Mouse (Mus musculus) erythroblast, adult 5-6 weeks (primary cell): ENCODE measurements around the gene 1700009N14Rik. TPM values are rescaled to one million over a fixed set of nuclear protein-coding genes. Genes with fewer than 3 reads are reported as not detected.

Experiments
- ATAC-seq: replicated peaks from 2 replicates; pipeline ENCODE4 v1.8.0; 2016; ENCODE audit warnings: moderate number of reproducible peaks, mild to moderate bottlenecking, moderate TSS enrichment, inconsistent platforms; ENCODE audit not compliant: poor library complexity, low FRiP score, severe bottlenecking
- total RNA-seq, 2 experiments: library from RNA; stranded (forward) in 1 of 2; stranded (reverse) in 1 of 2; fragments of 150-400 nt in 1 of 2; fragments of 200-764, 138-1000 nt in 1 of 2; gene quantifications; 2 replicates each; pipeline versions ENCODE4 v1.2.3 to v1.2.4; 2015 to 2017; ENCODE audit warnings: low replicate concordance in 2 of 2

Gene 1700009N14Rik
- total RNA-seq (2015; ENCODE audit: low replicate concordance) (not detected in 2 replicates), total RNA-seq (2017; ENCODE audit: low replicate concordance) (not detected in 2 replicates)

DNA sequence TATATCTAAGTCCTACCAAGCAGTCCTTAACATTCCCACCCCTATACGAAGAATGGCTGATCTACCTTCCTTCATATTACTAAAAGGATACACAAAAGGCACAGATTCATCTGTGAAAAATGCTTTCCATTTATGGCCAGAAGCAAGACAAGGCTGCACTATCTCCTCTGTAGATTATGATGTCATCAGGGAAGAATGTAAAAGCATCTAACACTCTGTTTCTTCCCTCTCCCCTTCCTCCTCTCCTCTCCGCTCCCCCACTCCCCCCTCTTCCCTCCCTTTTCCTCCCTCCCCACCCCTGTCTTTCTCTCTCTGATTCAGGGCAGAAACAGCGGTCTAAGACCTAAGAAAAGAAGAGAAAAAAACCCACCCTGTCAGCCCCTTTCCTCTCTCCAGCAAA is at the start of gene 1700009N14Rik:
Gene 1700009N14Rik (plus strand): TSS at position 227 of the 400 bp plus-strand sequence.
- ATAC-seq: no peak

GRCm38 (mm10) chr4:39437870-39438367 is 12.2 kb upstream of the 1700009N14Rik start:
- no peak for ATAC-seq

GRCm38 (mm10) chr4:39474291-39474690 is 24.2 kb downstream of the 1700009N14Rik start:
- ATAC-seq: no peak

- no peak for ATAC-seq
Measured at GRCm38 (mm10) chr4:39486393-39486792, 36.3 kb downstream of the 1700009N14Rik start.

GRCm38 (mm10) chr4:39493596-39493995 is 43.5 kb downstream of the 1700009N14Rik start:
- ATAC-seq: no peak

GRCm38 (mm10) chr4:39495875-39496274 is 45.8 kb downstream of the 1700009N14Rik start:
- ATAC-seq: no peak
